Mouse (Mus musculus) CH12F3 (cell line): ENCODE results near the gene 1700021F07Rik.

Source experiments
- in situ Hi-C: fragments of 300-500 bp; cut with MboI; formaldehyde crosslinking; loops from 2 replicates; pipeline ENCODE4 v1.14.3; 2020; ENCODE audit warnings: low sequenced_read_pairs

Gene 1700021F07Rik

DNA sequence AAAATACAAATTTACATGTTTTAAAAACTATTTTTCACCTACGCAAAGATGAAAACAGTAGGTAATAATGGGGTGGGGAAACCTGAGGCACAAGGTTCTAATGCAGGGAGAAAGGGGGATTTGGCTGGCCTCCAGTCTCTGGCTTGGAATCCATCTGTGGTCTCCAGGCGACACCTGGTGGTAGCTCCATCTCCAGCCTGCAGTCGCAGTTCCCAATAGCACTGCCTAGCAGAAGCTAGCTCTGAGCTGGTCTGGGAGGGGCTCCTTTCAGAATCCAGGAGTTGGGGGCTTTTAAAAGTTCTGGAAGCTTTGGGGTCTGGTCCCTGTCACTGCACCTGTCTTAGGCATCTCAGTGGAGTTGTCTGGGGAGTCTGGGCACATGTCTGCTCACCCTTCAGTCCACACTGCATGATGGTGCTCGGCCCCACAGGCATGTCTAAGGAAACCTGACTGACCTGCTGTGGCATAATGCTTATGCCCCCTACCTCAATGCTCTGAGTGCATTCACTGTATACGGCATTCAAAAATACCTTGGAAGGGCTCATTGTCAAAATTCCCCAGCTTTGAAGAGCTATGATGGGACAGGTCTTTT is 39.6 kb downstream of the 1700021F07Rik start:
- in situ Hi-C loops, result loop anchor here (10.0 to 25.0 kb wide), 2 partner anchors 457 to 575 kb away; partner anchors contain the start of gene Spo11

DNA sequence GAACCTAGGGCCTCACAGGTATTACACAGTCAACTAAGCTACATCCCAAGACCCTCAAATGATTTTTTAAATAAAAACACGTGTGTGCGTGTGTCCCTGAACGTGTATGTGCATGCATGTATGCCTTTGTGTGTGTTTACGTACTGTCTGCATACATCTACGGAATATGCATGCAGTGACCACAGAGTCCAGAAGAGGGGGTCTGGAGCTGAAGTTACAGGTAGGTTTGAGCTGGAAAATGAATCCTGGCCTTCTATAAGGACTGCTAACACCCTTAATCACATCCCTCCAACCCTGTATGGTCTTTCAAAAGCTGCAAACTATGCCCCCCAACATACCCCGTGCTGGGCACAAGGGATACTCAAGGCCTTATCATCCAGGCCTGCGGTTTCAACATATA is 41.0 kb downstream of the 1700021F07Rik start:
- in situ Hi-C loops, result loop anchor here (10.0 to 25.0 kb wide), 2 partner anchors 459 to 576 kb away; partner anchors contain the start of gene Spo11

DNA sequence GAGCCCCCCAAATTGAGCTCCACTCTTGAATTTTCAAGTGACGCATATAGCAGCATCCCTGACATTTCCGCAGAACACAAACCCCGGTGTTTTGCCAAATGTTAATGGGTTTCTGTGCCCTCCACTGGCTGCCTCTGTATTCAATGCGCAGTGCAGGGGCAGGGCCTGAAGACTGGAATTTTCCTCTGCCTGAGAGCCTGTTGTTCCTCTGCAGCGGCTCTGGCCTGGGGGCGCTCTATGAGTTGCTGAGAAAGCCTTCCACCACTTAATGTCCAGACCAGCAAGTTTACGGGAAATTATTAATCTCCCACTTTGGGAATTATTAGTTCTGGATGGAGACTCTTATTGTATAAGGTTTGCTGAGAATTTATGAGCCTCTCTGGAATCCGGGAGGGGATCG is 41.8 kb downstream of the 1700021F07Rik start:
- in situ Hi-C loops, result loop anchor here (10.0 to 25.0 kb wide), 2 partner anchors 459 to 577 kb away; partner anchors contain the start of gene Spo11
